Mouse (Mus musculus) hindbrain, embryonic 15.5 days (tissue): ENCODE data around the gene Pnpla3. TPM values are rescaled to one million over a fixed set of nuclear protein-coding genes. Genes with fewer than 3 reads are reported as not detected.

Experiments used
- ATAC-seq: fragments of 200-750 bp; cut with Nextera tagmentation; 2 replicates; pipeline ENCODE4 v1.8.0; 2017; ENCODE audit warnings: low read depth, moderate number of reproducible peaks, moderate TSS enrichment; ENCODE audit not compliant: low FRiP score
- H3K27ac ChIP-seq: fragments of 300-500 bp; sonication (generic); replicated peaks from 2 replicates; pipeline ENCODE4 v1.5.1; 2015; ENCODE audit warnings: mild to moderate bottlenecking, inconsistent platforms
- H3K27me3 ChIP-seq: fragments of 300-500 bp; sonication (generic); 2 replicates; pipeline ENCODE4 v1.6.1; 2015; ENCODE audit warnings: control low read depth, inconsistent platforms
- H3K36me3 ChIP-seq: fragments of 300-500 bp; sonication (generic); 2 replicates; pipeline ENCODE4 v1.6.1; 2015; ENCODE audit warnings: control low read depth, inconsistent platforms
- H3K4me1 ChIP-seq: fragments of 300-500 bp; sonication (generic); replicated peaks from 2 replicates; pipeline ENCODE4 v1.6.1; 2015; ENCODE audit warnings: control low read depth, inconsistent platforms
- H3K4me2 ChIP-seq: fragments of 300-500 bp; sonication (generic); 2 replicates; pipeline ENCODE4 v1.6.1; 2015; ENCODE audit warnings: moderate library complexity, mild to moderate bottlenecking, inconsistent platforms
- H3K4me3 ChIP-seq: fragments of 300-500 bp; sonication (generic); 2 replicates; pipeline ENCODE4 v1.5.1; 2015; ENCODE audit warnings: mild to moderate bottlenecking, inconsistent platforms
- H3K9ac ChIP-seq: fragments of 300-500 bp; sonication (generic); 2 replicates; pipeline ENCODE4 v1.6.1; 2015; ENCODE audit warnings: inconsistent platforms
- H3K9me3 ChIP-seq: fragments of 300-500 bp; sonication (generic); 2 replicates; pipeline ENCODE4 v1.6.1; 2016; ENCODE audit warnings: control low read depth, inconsistent platforms
- WGBS: fragments of 180-500 bp; shearing (Covaris S2); methylation state at CpG from one replicate; pipeline ENCODE4 v1.1.7; 2015; 5-methylcytosine and 5-hydroxymethylcytosine counted together
- polyA plus RNA-seq: library from polyadenylated mRNA; unstranded; fragments of >200 nt; fragmentation: Nextera tagmentation; extraction: Ambion mirVana; gene quantifications from 2 replicates; pipeline ENCODE4 v1.2.1, GENCODE M21; 2015

Gene Pnpla3
- polyA plus RNA-seq, 1 experiment from 2014 or later: 6.6 TPM

DNA sequence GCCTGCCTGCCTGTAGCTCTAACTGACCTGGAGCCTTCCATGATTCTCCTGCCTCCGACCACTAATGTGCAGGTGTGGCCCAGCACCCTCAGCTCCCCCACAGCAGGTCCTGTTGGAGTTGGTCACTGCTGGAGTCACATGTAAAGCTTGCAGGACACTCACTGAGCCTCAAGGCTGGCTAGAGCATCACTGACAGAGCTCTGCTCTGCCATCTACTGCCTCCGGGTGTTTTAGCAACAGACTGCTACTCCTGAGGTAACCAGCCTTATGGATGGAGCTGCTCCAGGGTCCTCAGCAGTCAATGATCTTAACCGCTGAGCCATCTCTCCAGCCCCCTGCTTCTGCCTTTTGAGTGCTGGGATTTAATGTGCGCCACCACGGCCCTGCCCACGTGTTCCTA lies 55.8 kb downstream of the Pnpla3 start:
- Histone ChIP-seq H3K4me1 (peaks cover 50% of the 10 kb centered on the region), H3K4me2 (no peak overlapping the region), H3K9me3 (no peaks in the 10 kb centered on the region), H3K27me3 (no peaks in the 10 kb centered on the region), H3K36me3 (no peaks in the 10 kb centered on the region), H3K4me3 (no peak overlapping the region), H3K27ac (peak overlapping the region; percentile 27), H3K9ac (no peak overlapping the region)
- ATAC-seq: peak; percentile 68; the same call in 1 of the 2 replicates
- 29% methylated on average over 6 of the region's 6 CpGs for WGBS

DNA sequence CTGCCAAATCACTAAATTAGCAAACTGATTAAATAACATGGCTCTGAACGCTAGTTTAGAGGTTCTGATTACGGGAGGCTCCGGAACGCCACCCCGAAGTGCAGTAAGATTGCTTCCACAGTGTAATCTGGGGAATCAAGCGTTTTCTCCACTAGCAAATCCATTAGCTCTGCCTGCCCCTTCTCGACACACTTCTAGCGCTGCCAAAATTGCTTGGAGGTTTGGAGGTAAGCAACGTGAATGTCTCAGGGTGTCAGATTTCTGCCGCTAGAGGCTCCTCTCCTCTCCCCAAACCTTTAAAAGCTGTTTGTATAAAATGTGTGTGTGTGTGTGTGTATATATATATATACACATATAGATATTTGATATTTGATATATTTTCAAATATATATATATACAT lies 57.1 kb downstream of the Pnpla3 start:
- H3K27me3 ChIP-seq: no peaks in the 10 kb centered on the region
- no peak for ATAC-seq
- H3K9ac ChIP-seq: no peak overlapping the region
- no peaks in the 10 kb centered on the region for H3K36me3 ChIP-seq
- H3K9me3 ChIP-seq: no peaks in the 10 kb centered on the region
- peaks cover 41% of the 10 kb centered on the region for H3K4me1 ChIP-seq
- no peak overlapping the region for H3K4me3 ChIP-seq
- no peak overlapping the region for H3K4me2 ChIP-seq
- 25% methylated on average over 10 of the region's 10 CpGs for WGBS
- H3K27ac ChIP-seq: peak overlapping the region; percentile 27; the same call in 1 of the 2 replicates

DNA sequence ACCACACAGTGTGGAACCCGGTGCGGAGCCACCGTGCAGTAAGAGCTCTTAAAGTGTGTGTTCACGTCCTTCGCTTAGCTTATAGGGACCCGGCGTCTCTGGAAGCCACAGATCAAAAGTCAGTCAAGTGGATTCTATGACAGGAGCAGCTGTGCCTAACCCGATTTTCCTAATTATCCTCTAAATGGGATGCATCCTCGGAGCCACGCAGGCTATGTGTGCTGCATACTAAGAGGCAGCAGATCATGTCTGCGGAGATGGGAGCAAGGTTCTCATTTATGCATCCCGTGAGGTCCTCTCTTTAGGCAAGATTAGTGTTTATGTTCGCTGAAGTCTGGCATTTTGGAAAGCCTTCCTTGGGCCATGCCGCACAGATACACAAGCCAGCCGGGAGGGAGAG lies 59.3 kb downstream of the Pnpla3 start:
- no peaks in the 10 kb centered on the region for H3K27me3 ChIP-seq
- peaks cover 61% of the 10 kb centered on the region for H3K4me1 ChIP-seq
- H3K36me3 ChIP-seq: no peaks in the 10 kb centered on the region
- H3K9me3 ChIP-seq: no peaks in the 10 kb centered on the region
- H3K9ac ChIP-seq: no peak overlapping the region
- peak overlapping the region; percentile 61 for H3K27ac ChIP-seq
- no peak overlapping the region for H3K4me3 ChIP-seq
- peak overlapping the region; percentile 24 for H3K4me2 ChIP-seq
- ATAC-seq: peak; percentile 57
- WGBS: 20% methylated on average over 15 of the region's 15 CpGs

DNA sequence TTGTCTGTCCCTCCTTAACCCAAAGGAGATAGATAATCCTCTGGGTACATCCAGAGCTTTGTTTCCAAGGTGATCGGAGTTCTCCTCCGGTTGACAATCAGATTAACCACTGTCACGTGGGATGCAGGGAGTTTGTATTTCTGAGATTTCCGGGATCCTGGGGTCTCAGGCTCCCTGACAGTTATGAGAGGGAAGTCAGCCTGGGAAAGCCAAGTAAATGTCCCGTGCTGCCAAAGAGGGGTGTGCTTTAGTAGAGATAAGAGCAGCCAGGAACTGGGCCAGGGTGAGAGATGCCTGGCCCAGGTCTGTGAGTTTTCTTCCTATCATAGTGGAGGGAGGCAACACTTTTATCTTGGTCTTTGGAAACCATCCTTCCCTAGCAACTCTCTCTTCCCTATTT lies 63.0 kb downstream of the Pnpla3 start:
- peaks cover 58% of the 10 kb centered on the region for H3K4me1 ChIP-seq
- no peaks in the 10 kb centered on the region for H3K36me3 ChIP-seq
- 0 out of 2 replicates have a peak overlapping the region, but pooled peaks have one; percentile 15 for H3K9ac ChIP-seq
- H3K27ac ChIP-seq: peak overlapping the region; percentile 63; the same call in 1 of the 2 replicates
- peak overlapping the region; percentile 85 for H3K4me2 ChIP-seq
- no peak overlapping the region for H3K4me3 ChIP-seq
- no peaks in the 10 kb centered on the region for H3K27me3 ChIP-seq
- no peaks in the 10 kb centered on the region for H3K9me3 ChIP-seq
- ATAC-seq: no peak
- WGBS: 12% methylated on average over 5 of the region's 5 CpGs

DNA sequence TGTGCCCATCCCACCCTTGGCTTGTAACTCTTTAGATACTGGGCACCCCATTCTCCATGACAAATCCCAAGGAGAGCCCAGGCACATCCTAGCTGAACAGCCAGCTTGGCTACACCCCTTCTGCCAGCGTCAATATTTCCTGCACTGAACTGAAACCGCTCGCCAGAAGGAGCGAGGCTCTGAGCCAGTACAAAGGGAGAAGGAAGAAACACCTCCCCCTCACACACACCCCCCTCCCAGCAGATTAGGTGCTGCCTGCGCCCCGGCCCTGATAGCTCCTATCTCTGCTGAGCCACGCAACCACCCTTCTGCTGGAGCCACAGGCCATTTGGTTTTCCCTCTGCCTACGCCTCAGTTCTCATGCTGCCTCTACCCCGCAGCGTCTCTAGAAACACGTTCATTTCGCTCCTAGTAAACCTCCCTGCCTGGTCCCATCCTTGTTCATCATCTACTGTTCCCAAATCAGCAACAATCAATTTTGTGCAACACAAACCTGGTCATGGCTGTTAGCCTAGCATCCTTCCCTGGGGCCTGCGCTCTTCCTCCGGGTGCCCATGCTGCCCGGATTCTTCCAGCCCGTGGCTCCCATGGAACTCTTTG lies 63.6 kb downstream of the Pnpla3 start:
- peaks cover 52% of the 10 kb centered on the region for H3K4me1 ChIP-seq
- peak; percentile 27 for ATAC-seq
- H3K4me3 ChIP-seq: peak overlapping the region; percentile 44
- H3K27ac ChIP-seq: peak overlapping the region; percentile 63
- H3K36me3 ChIP-seq: no peaks in the 10 kb centered on the region
- 4% methylated on average over 16 of the region's 16 CpGs for WGBS
- no peaks in the 10 kb centered on the region for H3K9me3 ChIP-seq
- H3K9ac ChIP-seq: peak overlapping the region; percentile 54; the same call in 1 of the 2 replicates
- H3K27me3 ChIP-seq: no peaks in the 10 kb centered on the region
- H3K4me2 ChIP-seq: peak overlapping the region; percentile 85

DNA sequence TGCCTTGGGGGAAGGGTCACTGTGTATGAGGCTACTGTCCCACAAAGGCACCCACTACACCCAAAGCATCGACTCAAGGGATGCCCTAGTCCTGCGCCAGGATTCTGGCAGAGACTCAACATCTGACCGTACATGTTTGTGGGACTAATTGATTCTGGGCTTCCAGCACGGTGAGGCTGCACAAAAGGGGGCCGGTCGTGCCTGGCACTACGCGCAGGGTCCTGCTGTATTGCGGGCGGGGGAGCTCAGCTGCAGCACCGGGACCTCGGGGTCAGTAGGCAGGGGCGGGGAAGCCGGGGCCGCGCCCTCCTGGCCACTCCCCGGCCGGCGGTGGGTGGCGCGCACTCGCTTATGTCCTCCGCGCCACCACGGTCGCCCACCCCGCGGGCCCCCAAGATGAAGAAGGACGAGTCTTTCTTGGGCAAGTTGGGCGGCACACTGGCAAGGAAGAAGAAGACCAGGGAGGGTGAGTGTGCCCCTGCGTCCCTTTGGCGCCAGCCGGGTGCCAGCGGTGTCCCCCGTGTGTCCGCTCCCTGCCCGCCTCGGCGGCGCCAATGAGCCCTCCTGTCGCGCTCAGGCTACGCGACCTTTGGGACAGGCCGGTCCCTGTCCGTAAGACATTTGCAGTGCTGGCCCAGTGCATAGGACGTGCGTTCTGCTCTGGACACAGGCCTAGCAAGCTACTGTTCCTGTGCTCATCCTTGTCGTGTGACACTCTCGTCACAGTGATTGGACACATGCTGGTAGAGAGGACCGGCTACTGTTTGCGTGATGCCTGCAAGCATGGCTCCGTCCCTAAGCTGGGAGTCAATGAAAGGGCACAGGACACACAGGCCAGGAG lies 64.3 kb downstream of the Pnpla3 start, which contains the start of gene Parvb:
Parvb (plus strand) TSS at position 323 of the 841 bp plus-strand sequence.
- peak; percentile 50; the same call in 1 of the 2 replicates for ATAC-seq
- peak within 1 kb of the TSS; percentile 85 for H3K4me2 ChIP-seq
- 1% methylated on average over 53 of the region's 53 CpGs for WGBS
- H3K27ac ChIP-seq: peak within 1 kb of the TSS; percentile 63
- H3K27me3 ChIP-seq: no peaks in the 10 kb centered on the region
- no peaks in the 10 kb centered on the region for H3K9me3 ChIP-seq
- H3K4me1 ChIP-seq: peaks cover 46% of the 10 kb centered on the region
- no peaks in the 10 kb centered on the region for H3K36me3 ChIP-seq
- peak within 1 kb of the TSS; percentile 54 for H3K9ac ChIP-seq
- peak within 1 kb of the TSS; percentile 44 for H3K4me3 ChIP-seq

DNA sequence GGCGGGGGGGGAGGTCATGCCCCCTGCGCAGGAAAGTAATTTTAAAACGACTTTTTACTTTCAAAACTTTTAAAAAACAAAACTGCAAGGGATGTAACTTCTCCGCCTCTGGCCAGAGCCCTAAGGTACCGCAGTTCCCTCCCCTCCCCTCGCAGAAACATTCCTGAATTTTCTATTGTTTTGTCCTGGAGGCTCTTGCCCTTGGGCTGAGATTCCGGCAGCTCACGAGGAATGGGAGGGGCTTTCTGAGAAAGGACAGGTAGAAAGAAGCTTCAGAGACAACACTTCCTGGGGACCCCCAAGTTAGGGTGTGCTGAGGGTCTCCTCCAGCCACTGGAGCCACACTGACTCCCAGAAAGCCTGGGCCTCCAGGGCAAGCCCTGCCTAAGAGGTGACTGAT lies 65.0 kb downstream of the Pnpla3 start:
- 13% methylated on average over 8 of the region's 8 CpGs for WGBS
- no peak for ATAC-seq
- Histone ChIP-seq H3K27me3 (no peaks in the 10 kb centered on the region), H3K9ac (no peak overlapping the region), H3K4me1 (peaks cover 40% of the 10 kb centered on the region), H3K36me3 (no peaks in the 10 kb centered on the region), H3K9me3 (no peaks in the 10 kb centered on the region), H3K4me2 (peak overlapping the region; percentile 85), H3K27ac (no peak overlapping the region), H3K4me3 (peak overlapping the region; percentile 44)

DNA sequence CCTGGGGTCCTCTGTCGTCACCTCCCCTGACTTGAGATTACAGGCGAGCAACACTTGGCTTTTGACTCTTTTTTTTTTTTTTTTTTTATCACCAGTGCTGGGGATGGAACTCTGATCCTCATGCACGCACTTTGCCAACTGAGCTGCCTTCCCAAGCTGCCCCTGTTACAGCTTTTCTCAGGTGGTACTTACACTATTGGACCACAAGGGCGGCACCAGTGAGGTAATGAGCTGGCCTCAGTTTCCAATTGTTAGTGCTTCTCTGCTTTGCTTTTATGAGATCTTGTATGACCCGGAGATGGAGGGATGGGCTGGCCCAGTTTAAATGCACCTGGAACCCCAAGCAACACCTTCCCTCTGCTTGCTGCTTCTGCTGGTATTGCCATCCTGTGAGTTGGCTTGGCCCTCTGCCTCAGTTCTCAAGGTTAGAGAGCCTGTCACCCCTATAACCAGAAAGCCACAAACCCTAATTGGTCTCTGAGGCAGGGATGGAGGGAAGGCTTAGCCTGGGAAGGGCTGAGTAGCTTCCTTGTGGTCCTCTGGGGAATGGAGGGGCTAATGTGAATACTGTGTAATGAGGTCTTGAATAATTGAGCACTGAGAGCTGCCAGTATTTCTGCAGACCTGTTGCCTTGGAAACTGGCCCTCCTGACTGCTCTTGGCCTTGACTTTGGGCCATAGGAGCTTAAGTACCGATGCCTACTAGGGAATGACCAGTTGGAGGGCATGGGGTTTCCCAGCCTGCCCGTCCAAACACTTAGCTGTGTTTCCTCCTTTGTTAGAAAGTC lies 67.4 kb downstream of the Pnpla3 start:
- H3K4me1 ChIP-seq: peaks cover 59% of the 10 kb centered on the region
- no peak overlapping the region for H3K4me3 ChIP-seq
- H3K4me2 ChIP-seq: no peak overlapping the region
- no peaks in the 10 kb centered on the region for H3K36me3 ChIP-seq
- H3K27ac ChIP-seq: peak overlapping the region; percentile 64; the same call in 1 of the 2 replicates
- no peak overlapping the region for H3K9ac ChIP-seq
- WGBS: 77% methylated on average over 7 of the region's 7 CpGs
- peak; percentile 16; the same call in 1 of the 2 replicates for ATAC-seq
- H3K27me3 ChIP-seq: no peaks in the 10 kb centered on the region
- H3K9me3 ChIP-seq: no peaks in the 10 kb centered on the region

DNA sequence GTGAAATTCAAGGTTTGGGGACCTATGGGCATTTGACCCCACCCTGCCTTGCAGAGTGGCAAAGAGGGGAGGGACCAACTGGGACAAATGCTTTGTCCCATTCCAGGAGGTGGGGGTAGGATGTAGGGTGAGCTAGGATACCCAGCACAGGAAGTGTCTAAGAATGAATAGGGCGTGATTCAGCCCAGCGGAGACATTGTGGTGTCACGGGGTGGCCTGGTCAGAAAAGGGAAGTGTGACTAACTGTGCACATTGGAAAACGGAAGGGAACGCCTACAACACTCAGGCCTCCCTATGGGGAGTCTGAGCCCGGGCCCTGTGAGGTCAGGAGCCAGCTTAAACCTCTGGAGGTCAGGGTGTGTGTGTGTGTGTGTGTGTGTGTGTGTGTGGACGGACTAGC lies 68.0 kb downstream of the Pnpla3 start:
- peak; percentile 23; the same call in 1 of the 2 replicates for ATAC-seq
- Histone ChIP-seq H3K9me3 (no peaks in the 10 kb centered on the region), H3K9ac (no peak overlapping the region), H3K27me3 (no peaks in the 10 kb centered on the region), H3K4me3 (no peak overlapping the region), H3K27ac (no peak overlapping the region), H3K4me1 (peaks cover 52% of the 10 kb centered on the region), H3K36me3 (no peaks in the 10 kb centered on the region), H3K4me2 (no peak overlapping the region)
- 37% methylated on average over 7 of the region's 7 CpGs for WGBS
